Mouse (Mus musculus) heart, postnatal 14 days (tissue): ENCODE results near the gene AU040320. TPM values are rescaled to one million over a fixed set of nuclear protein-coding genes. Genes with fewer than 3 reads are reported as not detected.

Experiments
- DNase-seq, 2 experiments: peaks; one replicate each; pipeline ENCODE4 v3.0.0; 2021 to 2022
- intact Hi-C: fragments of 180-260 bp; cut with DNase I; formaldehyde crosslinking; loops from one replicate; pipeline ENCODE4 v1.15.1; 2025
- total RNA-seq, 2 experiments: library from RNA; stranded (reverse); gene quantifications; 2 replicates each; pipeline ENCODE4 v1.2.3; 2021

AU040320 gene
- total RNA-seq, 2 experiments from 2014 or later = 29.9 to 30.3 TPM

DNA sequence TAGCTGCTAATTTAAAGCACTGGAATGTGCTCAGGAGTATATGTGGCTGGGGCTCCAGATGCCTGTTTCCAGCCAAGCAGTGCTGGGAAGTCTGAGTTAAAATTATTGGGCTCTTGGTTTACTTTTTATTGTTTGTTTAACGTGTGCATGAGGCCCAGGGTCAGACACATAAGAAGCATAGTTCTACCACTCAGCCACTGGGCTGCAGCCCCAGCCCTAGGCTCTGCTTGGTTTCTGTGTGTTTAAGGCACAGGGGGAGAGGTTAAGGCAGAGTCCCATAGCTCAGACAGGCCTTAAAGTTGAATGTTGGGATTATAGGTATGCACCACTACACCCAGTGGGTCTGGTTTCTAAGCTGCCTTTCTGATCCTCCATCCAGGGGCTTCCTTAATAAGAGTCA, 21.8 kb downstream of the AU040320 start:
- intact Hi-C loops = no loop called here
- DNase-seq = no peak

DNA sequence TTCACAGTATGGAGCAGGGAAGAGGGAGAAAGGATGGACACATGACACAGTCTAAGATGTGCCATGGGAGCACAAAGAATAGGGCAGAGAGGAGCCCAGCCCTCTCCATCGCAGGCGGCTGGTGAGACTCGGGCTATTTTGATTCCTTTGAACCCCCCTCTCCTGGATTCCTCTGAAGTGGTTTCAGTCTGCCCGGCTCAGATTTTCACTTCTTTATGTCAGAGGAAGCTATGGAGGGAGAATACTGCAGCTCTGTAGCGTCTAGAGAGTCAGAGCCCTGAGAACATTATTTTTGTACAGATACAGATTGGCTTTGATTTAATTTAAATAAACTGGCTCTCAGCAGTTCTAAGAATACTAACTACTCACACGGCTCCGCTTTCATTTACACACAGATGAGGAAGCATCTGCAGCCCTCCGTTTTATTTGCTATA, 25.8 kb downstream of the AU040320 start:
- DNase-seq = no peak
- intact Hi-C loops = no loop called here

DNA sequence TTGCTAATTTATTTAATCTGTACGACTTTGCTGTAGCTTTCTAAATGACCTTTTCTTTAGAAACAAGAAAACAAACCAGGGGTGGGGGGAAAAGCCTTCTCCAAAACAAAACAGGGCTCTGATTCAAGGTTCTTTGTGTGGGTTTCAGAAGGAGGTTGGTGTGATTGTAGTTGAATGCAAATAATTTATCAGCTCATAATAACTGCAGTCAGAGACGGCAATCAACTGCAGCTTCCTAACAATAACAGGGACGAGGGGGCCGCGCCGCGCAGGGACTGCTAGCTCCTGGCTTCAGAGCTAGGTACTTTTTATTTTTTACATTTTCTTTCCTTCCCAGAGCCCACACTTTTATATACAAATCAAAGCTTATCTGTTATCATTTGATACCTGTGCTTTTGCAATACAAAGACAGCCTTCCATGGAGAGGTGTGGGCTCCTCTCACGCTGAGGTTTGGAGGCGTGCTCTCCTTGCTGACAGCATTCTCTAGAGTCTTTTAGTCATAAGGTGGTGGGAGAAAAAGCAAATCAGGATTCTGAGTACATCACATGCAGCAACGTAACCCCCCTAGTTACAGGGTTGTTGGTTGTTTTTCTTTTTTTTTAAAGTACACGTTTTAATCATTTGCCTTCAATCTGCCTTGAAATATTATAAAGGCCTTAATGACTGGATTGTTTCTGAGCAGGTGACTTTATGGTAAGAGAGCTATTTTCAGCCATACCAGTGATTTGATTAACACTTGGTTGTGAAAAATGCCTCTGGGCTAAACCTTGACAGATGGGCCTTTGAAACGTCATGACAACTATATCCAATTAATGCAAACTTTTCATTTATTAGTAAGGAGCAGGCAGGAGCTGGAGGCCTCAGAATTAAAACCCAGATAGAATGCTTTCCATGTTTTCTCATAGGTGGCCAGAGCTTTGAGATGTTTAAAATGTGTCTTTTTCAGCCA, 26.8 kb downstream of the AU040320 start:
- no peak for DNase-seq
- intact Hi-C loops = no loop called here

DNA sequence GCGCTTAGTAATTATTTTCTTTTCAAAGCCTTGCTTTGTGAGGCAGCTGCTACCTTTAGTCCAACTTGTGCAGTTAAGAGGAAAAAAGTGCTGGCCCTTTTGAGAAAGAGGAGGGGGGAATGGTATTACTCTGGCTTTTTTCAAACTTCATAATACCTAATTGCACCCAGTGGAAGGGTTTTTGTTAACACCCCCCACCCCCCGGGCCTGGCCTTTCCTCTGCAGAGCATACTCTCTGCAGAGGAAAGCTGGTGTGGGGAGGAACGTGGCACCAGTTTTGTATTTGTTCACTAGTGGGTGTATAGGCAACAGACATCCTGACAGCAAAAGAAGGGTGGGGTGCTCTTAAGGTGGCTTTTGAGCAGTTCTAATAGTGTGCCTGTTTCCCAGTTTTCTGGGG, 28.5 kb downstream of the AU040320 start:
- DNase-seq = no peak
- intact Hi-C loops = no loop called here

DNA sequence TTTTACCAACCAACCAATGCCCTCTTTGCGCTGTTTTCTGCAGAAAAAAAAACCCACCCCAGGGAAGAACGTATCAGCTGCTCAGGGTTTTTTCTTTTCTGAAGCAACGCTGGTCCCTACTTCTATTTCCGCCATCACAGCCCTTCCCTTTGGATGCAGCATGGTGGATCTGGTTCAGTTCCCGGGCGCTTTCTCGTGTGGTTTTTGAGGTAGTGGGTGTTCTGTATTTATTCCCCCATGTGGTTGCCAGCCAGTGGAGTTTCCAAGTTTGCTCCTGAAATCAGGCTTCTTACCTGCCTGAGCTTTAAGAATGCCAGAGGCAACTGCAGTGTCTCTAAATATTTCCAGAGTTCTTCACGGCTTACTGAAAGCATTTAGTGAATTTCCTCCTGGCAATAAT, 29.2 kb downstream of the AU040320 start:
- no peak for DNase-seq
- intact Hi-C loops = no loop called here

DNA sequence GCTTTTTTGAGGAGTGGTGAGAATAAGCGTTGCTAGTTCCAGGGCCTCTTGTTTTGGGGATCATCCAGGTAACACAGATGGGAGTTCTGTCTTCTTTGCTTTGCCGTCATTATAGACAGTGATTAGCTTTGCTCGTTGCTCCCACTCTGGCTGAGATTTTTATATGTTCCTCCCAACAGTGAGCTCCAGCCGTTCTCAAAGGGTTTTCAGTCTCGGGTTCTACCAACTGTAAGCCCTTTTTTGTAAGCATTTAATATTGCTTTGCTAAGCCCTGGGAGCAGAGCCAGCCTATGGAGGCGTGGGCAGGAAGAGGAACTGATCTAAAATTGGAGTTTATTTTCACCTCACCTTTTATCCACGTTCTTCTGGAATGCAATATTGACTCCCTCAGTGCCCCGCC, 29.7 kb downstream of the AU040320 start:
- intact Hi-C loops = no loop called here
- no peak for DNase-seq

DNA sequence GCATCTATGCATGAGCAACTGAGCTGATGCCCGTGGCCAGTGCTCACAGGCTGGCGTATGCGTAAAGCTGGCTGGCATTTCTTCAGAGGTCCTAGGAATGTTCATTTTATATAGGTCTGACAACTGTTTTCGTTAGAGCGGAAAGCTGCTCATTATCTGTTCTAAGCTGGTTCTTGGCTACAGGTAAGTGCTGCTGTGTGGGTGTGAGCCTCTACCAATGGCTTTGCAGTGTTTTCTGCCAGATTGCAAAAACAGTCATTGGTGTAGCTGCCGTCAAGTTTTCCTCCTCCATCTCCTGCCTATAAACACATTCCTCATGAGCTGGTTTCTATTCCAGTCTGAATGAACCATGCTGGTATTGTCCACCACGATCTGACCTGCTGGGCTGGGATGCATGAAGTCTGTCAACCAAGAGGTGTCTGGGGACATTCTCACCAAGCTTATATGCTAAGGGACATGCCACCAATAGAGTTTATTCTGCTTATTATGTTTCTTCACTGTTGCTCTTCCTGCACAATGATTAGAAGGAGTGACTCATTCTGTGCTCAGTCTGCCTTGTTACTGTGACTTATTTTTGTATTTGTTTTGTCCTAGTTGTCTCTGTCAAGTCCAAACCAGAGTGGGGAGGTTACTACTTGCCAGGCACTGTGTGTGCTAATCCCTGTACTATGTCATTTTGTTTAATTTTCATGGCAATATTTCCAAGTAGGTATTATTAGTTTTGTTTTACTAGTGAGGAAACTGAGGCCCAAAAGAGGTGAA, 39.2 kb downstream of the AU040320 start:
- intact Hi-C loops = no loop called here
- DNase-seq = no peak

DNA sequence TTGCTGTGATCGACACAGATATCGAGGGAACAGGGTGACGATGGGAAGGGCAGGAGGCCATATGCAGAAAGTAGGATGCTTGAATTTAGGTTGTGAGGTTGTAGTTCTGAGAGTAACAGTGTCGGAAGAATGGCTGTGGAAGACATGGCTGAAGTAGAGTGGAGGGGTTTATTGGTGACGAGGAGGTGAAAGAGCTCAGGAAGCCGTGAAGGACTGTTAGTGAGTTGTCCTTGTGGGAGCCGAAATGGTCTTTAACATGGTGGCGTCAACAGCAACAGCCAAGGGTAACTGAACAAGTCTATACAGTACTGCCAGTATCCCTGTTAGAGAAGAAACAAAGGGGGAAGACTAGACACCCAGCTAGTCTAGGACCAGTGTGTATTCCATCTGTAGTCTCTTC, 48.8 kb downstream of the AU040320 start:
- intact Hi-C loops = no loop called here
- no peak for DNase-seq

DNA sequence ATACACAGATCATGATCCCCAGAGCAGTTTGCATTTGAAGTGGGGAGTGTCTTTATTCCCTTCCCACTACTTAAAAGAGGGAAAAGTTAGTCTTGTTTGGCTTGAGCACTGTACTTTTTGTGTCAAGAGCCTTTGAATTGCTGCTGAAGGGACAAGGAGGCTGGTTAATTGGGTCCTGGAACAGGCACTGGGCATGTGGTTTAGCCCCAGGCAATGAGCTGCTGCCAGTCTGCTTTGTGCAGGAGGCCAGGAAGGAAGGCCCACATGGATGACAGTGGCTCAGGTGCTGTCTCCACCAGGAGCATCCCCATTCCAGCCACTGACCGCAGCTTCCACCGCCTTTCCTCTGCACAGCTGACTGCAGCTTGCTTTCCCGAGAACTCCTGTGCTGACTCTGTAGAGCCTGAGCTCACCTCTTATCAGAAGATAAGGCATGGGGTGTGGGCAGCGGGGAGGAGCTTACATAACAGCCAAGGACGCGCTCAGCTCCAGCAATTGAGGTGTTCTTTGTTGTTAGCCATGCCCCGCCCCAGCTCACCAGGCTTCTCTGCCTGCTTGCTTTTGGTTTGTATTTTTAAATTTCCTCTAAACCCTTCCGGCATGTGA, 50.0 kb downstream of the AU040320 start:
- intact Hi-C loops = no loop called here
- DNase-seq = peak; percentile 14 to 17

DNA sequence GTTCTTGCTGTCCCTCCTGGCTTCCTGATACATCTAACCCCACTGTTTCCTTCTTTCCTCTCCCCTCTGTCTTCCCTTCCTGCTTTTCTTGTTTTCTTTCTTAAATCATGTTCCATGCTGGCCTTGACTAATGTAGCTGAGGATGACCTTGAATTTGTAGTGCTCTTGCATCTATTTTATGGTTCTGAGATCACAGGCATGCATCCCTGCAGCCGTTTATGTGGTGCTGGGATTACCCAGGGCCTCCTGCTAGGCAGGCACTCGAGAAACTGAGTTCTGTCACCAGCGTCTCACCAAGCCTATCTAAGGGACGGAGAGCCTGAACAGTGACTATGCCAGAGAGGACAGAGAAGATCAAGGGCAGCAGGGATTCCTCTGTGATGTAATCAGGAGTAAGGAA, 52.4 kb downstream of the AU040320 start:
- DNase-seq = no peak
- intact Hi-C loops = no loop called here

DNA sequence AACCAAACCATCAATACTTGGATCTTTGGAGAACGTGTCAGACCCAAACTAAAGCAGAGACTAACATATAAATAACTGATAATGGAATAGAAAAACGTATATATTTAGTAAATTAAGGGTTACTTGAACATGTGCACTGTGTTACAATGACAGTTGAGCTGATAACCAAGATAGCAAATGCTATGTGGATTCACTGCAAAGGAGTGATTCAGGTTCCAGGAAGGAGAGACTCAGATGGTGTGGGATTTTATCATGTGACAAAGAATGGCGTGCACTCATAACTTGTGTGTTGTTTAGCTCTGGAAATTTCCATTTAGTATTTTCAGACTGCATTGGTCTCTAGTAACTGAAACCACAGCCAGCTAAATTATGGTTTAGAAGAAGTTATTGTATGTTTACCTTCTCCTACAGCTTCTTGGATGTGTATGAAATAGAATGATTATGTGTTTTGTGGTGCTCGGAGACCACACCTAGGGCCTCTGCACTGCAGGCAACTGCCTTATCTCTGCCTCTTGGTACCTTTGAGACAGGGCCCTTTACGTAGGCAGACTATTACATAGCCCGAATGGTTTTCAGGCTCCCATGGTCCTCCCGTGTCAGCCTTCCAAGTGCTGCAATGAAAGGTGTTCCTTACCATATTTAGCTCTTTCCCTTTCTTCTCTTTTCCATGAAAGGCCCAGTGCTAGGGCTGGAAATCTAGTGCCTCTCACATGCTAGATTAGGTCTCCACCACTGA, 53.5 kb downstream of the AU040320 start:
- DNase-seq = no peak
- intact Hi-C loops = no loop called here

DNA sequence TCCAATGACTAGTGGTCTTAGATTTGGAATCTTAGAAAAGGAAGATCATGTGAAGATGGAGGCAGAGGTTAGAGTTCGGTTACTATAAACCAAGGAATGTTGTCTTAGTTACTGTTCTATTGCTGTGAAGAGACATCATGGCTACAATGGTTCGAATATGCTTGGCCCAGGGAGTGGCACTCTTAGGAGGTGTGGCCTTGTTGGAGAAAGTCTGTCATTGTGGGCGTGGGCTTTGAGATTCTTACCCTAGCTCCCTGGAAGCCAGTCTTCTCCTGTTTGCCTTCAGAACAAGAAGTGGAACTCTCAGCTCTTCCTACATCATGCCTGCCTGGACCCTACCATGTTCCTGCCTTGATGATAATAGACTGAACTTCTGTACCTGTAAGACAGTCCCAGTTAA, 57.2 kb downstream of the AU040320 start:
- DNase-seq = no peak
- intact Hi-C loops = no loop called here

DNA sequence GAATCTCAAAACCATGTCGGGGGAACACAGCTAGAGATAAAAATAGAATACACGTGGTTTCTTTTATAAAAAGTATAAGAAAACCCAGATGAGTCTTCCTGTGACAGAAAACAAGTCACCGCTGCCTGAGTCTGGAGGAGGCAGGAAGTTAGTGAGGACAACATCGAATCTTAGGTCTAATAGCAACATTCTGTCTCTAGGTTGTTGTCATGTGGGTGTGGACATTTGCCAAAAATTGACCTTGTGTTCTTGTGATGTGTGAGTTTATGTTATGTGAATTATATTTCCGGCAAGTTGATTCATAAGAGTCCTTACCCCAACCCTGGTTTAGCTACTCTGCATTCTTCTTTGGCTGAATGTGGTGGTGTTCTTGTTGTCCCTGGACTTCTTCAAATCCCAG, 59.9 kb downstream of the AU040320 start:
- DNase-seq = no peak
- intact Hi-C loops = no loop called here

DNA sequence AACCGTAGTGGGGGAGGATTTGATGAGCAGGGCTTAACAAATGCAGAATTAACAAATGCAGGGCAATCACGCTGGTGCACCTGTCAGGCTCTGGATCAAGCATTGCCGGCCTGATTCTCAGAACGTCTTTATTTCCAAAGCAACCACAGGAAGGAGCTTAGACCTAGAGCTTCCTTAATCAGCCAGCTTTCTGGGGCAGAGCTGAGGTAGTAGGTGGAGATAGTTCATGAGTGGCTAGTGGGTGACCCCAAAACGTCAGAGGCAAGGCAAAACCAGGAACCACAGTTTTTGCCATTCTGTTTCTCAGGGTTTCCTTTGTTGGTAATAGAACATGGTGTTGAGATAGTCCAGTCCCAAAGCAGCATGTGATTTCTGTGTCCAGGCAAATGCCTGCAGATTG, 61.5 kb downstream of the AU040320 start:
- intact Hi-C loops = no loop called here
- no peak for DNase-seq

DNA sequence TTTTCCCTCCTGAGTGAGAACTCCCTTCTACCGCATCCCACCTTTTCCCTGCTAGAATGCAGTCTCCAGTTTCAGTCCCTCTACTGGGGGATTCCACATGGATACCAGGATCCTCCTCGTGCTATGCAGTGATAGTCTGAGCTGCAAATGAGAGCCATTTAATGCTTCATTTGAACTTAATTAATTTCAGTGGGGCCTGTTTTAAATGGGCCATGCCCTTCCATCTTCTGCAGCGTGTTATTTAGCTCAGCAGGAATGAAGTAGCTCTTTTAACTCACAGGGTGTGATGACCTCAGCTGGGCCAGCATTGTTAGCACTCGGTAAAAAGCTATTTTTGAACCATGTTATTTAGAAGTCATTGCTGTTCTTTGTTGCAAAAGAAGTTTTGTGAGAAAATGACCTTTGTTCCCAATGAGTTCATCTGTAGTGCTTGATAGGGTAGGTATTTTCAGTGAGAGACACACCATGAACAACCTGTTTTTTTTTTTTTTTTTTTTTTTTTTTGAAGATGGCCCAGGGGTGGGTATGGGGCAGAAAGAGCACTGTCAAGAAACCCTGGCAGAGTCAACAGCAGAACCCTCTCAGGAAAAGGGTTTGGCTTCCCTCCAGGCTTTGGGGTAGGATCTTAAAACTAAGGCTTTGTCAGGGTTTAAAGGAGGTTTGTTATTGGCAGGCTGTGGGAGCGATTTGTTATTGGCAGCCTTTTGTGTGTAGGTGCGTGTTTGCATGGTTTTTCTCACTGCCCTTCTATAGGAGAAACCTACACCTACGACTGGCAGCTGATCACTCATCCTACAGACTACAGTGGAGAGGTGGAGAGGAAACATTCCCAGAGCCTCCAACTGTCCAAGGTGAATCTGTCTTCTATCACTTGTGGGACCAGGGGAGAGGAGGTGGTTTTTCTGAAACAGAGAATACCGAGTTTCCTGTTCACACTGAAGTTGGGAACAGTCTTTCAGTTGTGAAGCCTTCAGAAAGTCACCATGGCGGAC, 69.8 kb downstream of the AU040320 start:
- DNase-seq = peak in 1 of 2 experiments; percentile 16
- intact Hi-C loops = no loop called here

DNA sequence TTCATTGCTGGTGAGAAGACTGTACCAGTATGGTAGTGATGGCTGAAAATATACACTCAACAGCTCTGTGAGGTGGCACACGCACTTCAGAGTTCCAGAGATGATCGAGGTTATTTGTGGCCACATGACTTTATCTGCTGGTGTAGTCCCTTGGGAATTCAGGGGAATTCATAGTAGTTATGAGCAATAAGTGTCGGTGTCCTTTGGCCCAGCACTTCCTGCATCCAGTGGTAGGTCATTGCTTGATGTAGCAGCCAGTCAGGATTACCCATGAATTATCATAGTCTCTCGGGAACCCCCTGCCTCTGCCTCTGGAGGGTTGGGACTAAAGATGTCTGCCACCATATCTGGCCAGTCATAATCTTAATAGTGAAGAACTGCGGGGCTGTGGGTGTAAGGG, 70.6 kb downstream of the AU040320 start:
- intact Hi-C loops = no loop called here
- no peak for DNase-seq

DNA sequence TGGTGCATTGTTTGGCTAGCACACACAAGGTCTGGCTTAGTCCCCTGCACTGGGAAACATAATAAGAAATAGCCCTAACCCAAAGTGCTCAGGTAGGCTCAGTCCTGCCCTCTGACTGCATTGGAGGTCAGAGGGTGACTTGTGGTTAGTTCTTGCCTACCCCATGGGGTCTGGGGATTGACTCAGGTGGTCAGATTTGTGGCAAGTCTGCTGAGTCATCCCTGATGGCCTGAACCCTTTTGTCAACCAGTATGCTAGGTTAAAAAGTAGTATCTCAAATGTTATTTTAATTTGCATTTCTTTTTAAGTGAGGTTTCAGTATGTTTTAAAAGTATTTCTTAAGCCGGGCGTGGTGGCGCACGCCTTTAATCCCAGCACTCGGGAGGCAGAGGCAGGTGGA, 77.8 kb downstream of the AU040320 start:
- intact Hi-C loops = no loop called here
- no peak for DNase-seq

DNA sequence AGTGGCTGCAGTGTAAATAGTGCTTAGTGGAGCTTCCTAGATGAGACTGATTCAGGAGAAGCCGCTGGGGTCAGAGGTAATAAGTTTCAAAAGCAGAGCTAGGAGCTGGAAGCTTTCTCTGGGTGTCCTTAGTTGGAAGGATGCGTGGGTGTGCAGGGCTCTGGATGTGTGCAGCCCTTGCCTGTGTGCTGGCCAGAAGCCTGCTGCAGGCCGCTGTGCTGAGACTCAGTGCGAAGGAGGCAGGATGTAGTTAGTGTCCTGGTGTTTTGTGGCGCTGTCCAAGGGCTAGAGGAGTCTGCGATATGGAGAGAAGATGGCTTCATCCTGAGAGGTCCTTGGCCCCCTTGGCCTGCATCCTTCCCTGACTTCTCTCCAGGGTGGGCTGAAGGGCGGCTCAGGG, 85.5 kb downstream of the AU040320 start:
- intact Hi-C loops = loop anchor here (1.0 kb wide), 1 partner anchor 92 kb away; no protein-coding TSS in a partner anchor
- peak in 1 of 2 experiments; percentile 22 for DNase-seq

DNA sequence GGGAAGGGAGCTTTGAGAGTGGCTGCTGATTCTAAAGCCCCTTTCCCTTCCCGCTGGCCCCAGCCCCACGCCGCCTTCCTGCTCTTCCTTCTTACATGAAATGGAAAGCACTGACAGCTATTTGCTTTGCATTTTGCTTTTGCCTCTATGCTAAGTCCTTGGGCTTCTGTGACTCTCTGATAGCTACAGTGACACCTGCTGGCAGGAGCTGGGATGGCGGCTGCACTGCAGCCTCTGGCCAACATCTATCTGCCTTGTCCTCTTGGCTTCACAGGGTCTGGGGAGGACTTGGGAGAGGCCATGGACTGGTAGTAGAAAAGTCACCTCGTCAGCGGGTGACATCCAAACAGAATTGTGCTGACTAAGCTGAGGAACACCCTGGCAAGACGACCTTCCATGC, 86.5 kb downstream of the AU040320 start:
- DNase-seq = peak; percentile 81 to 92
- intact Hi-C loops = loop anchor here (1.0 to 2.0 kb wide), 3 partner anchors 87 to 239 kb away; partner anchors contain the start of genes AU040320 and Ncdn
